Mouse (Mus musculus) left cerebral cortex, postnatal 14 days (tissue): Measurements from ENCODE around the gene Prelid3b. TPM values are rescaled to one million over a fixed set of nuclear protein-coding genes. Genes with fewer than 3 reads are reported as not detected.

Source experiments
- DNase-seq, 2 experiments: peaks; one replicate each; pipeline ENCODE4 v3.0.0; 2021 to 2022; ENCODE audit warnings: low spot score in 2 of 2, mixed read lengths in 1 of 2
- intact Hi-C: fragments of 180-260 bp; cut with DNase I; formaldehyde crosslinking; loops from one replicate; pipeline ENCODE4 v1.15.1; 2025
- total RNA-seq, 2 experiments: library from RNA; stranded (reverse); gene quantifications; 2 replicates each; pipeline ENCODE4 v1.2.3; 2021

The Prelid3b gene
- total RNA-seq, 2 experiments from 2014 or later: 43.5 to 47.0 TPM

GRCm38 (mm10) chr2:174436916-174437696, 35.8 kb downstream of the Prelid3b start:
- DNase-seq: no peak
- intact Hi-C loops: no loop called here

GRCm38 (mm10) chr2:174436076-174436701, 36.7 kb downstream of the Prelid3b start:
- peak in 1 of 2 experiments; percentile 23 for DNase-seq
- intact Hi-C loops: no loop called here

GRCm38 (mm10) chr2:174434943-174435342, 37.9 kb downstream of the Prelid3b start:
- no peak for DNase-seq
- intact Hi-C loops: no loop called here

GRCm38 (mm10) chr2:174428996-174429591, 43.8 kb downstream of the Prelid3b start:
- DNase-seq: no peak
- intact Hi-C loops: no loop called here

- intact Hi-C loops: no loop called here
- DNase-seq: no peak
Observed at GRCm38 (mm10) chr2:174428076-174428835, 44.6 kb downstream of the Prelid3b start.

GRCm38 (mm10) chr2:174426856-174427255, 46.0 kb downstream of the Prelid3b start:
- no peak for DNase-seq
- intact Hi-C loops: no loop called here

- no peak for DNase-seq
- intact Hi-C loops: no loop called here
Observed at GRCm38 (mm10) chr2:174424301-174425085, 48.4 kb downstream of the Prelid3b start.

GRCm38 (mm10) chr2:174421107-174421506, 51.8 kb downstream of the Prelid3b start:
- intact Hi-C loops: no loop called here

GRCm38 (mm10) chr2:174415731-174416310, 57.1 kb downstream of the Prelid3b start, which contains the start of gene Nelfcd:
Nelfcd (plus strand) TSS chr2:174415804.
- intact Hi-C loops: loop anchor here (5.0 kb wide), 1 partner anchor 74 kb away; no protein-coding TSS in a partner anchor
- DNase-seq: peak; percentile 94 to 95

More at GRCm38 (mm10) chr2:174421107-174421506, 51.8 kb downstream of the Prelid3b start:
- DNase-seq: no peak

Other genes with a start within 250 kb of the Prelid3b start
- 1,000 to 10,000 TPM; 1,818 to 2,021 TPM for gene Gnas, start 188.8 kb downstream of the Prelid3b start, total RNA-seq
- 1 to 10 TPM; 2.3 to 2.7 TPM for gene Gm20721, start 126.4 kb downstream of the Prelid3b start, total RNA-seq
- gene Nelfcd, start 57.3 kb downstream of the Prelid3b start, total RNA-seq: 10 to 100 TPM; 46.2 to 50.4 TPM
- 10 to 100 TPM; 21.2 to 22.8 TPM for gene Ctsz, start 34.0 kb downstream of the Prelid3b start, total RNA-seq
- under 1 TPM in 1 of 2 experiments, not detected in 1; 0.24 TPM for gene Tubb1, start 22.4 kb downstream of the Prelid3b start, total RNA-seq
- 100 to 1,000 TPM; 329 to 340 TPM for gene Atp5e, start 9.0 kb downstream of the Prelid3b start, total RNA-seq
- 1 to 10 TPM; 8.6 to 8.8 TPM for gene Zfp831, start 170.5 kb upstream of the Prelid3b start, total RNA-seq